Mouse (Mus musculus): ENCODE results near the gene Tmem179.

- TF ChIP-seq CTCF (IDR thresholded peaks at IDR 0.05; ENCODE audit: control insufficient read depth, insufficient read depth, low read length) (no peak), POLR2A (IDR thresholded peaks at IDR 0.05; ENCODE audit: borderline replicate concordance, control insufficient read depth, low read depth, low read length) (no peak)
Observed at GRCm38 (mm10) chr12:112533758-112534157, 17.2 kb upstream of the Tmem179 start.
